14 mouse cellular contexts compared by ENCODE assay signal in the genomic region with DNA sequence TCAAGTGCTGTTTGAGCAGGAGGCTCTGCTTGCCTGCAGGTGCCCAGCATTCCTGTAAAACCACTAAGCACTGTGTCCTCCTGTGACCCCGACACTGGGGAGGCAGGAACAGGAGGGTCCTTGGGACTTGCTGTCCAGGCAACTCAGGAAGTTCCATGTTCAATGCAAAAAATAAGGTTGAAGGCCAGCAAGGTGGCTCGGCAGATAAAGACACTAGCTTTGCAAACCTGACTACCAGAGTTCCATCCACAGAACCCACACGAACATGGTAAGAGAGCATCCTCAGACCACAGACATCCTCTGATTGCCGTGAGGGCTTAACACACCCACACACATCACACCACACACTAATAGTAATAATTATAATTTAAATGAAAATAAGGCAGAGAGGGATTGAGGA.
"Had no signal": no experiment of that assay in that cellular context is flagged by ENCODE, and none has a peak within 500 bp of the region (broad histone marks: within the 10 kb centered on the region; RNA-seq: fewer than 3 reads in every experiment).

No protein-coding gene starts in this region.

- H3K27ac ChIP-seq: kidney, embryonic 15.5 days; limb, embryonic 12.5 days; midbrain, embryonic 13.5 days; neural tube, embryonic 15.5 days; stomach, embryonic 15.5 days had no signal

- H3K4me3 ChIP-seq: kidney, embryonic 15.5 days; limb, embryonic 12.5 days; lung, embryonic 15.5 days; midbrain, embryonic 13.5 days; myocyte; neural tube, embryonic 15.5 days; stomach, embryonic 15.5 days had no signal

- DNase-seq: kidney, adult 2 months; kidney, postnatal 14 days; layer of hippocampus, adult 9-11 months; layer of hippocampus, postnatal 36 days; lung, postnatal 14 days; thymus, postnatal 36 days had no signal

- ATAC-seq: intestine, embryonic 16.5 days; midbrain, embryonic 13.5 days had no signal

- H3K9ac ChIP-seq: kidney, embryonic 15.5 days; limb, embryonic 12.5 days; lung, embryonic 15.5 days; midbrain, embryonic 13.5 days; neural tube, embryonic 15.5 days; stomach, embryonic 15.5 days had no signal

- H3K9me3 ChIP-seq: kidney, embryonic 15.5 days; limb, embryonic 12.5 days; lung, embryonic 15.5 days; midbrain, embryonic 13.5 days; neural tube, embryonic 15.5 days; stomach, embryonic 15.5 days had no signal

- H3K36me3 ChIP-seq: kidney, embryonic 15.5 days; limb, embryonic 12.5 days; lung, embryonic 15.5 days; midbrain, embryonic 13.5 days; neural tube, embryonic 15.5 days; stomach, embryonic 15.5 days had no signal

- H3K27me3 ChIP-seq: midbrain, embryonic 13.5 days; neural tube, embryonic 15.5 days; stomach, embryonic 15.5 days had no signal

- H3K4me2 ChIP-seq: kidney, embryonic 15.5 days; limb, embryonic 12.5 days; lung, embryonic 15.5 days; midbrain, embryonic 13.5 days; neural tube, embryonic 15.5 days; stomach, embryonic 15.5 days had no signal
